Mouse (Mus musculus) brown adipose tissue, adult 24 weeks (tissue): ENCODE data around the gene Slc39a8. TPM values are rescaled to one million over a fixed set of nuclear protein-coding genes. Genes with fewer than 3 reads are reported as not detected.

Experiments
- H3K27ac ChIP-seq: fragments of 200-500 bp; replicated peaks from 2 replicates; pipeline ENCODE4 v1.5.1; 2012; ENCODE audit warnings: low read depth, mild to moderate bottlenecking, low read length
- H3K4me1 ChIP-seq: fragments of 200-500 bp; 2 replicates; pipeline ENCODE4 v1.6.1; 2012; ENCODE audit warnings: low read length, mixed read lengths; ENCODE audit not compliant: control insufficient read depth, insufficient read depth, insufficient read length
- H3K4me3 ChIP-seq: fragments of 200-500 bp; 2 replicates; pipeline ENCODE4 v1.5.1; 2012; ENCODE audit warnings: low read depth, mild to moderate bottlenecking, low read length, moderate library complexity; ENCODE audit not compliant: insufficient read depth
- polyA plus RNA-seq: library from polyadenylated mRNA; stranded (reverse); fragments of >200 nt; gene quantifications from 2 replicates; pipeline ENCODE4 v1.2.4, GENCODE M21; 2012; ENCODE audit not compliant: missing spikeins, insufficient read depth, insufficient read length

The Slc39a8 gene
- polyA plus RNA-seq, 1 experiment, result 2.9 TPM

- Histone ChIP-seq H3K4me3 (no peak overlapping the region), H3K4me1 (no peaks in the 10 kb centered on the region), H3K27ac (no peak overlapping the region)
Observed at GRCm38 (mm10) chr3:135839535-135839934, 14.5 kb downstream of the Slc39a8 start.

DNA sequence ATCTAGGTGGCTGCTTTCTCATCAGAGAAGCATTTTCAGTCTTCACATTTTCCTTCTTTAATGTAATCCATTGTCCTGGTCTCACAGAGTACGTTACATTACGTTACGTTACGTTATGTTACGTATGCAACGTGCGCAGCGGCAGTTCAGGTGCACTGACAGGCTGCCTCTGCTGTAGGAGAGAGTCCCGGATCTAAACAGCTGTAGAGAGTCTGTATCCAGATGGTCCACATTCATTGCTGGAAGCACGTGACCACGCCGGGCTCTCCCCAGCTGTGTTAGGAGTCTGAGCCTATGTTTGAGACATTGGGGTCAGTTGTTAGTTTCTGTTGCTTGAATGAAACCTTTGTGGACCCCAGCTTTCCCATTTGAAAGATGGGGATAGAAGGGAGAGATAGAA lies 15.1 kb downstream of the Slc39a8 start:
- H3K4me3 ChIP-seq, result no peak overlapping the region
- H3K27ac ChIP-seq, result no peak overlapping the region
- H3K4me1 ChIP-seq, result no peaks in the 10 kb centered on the region

DNA sequence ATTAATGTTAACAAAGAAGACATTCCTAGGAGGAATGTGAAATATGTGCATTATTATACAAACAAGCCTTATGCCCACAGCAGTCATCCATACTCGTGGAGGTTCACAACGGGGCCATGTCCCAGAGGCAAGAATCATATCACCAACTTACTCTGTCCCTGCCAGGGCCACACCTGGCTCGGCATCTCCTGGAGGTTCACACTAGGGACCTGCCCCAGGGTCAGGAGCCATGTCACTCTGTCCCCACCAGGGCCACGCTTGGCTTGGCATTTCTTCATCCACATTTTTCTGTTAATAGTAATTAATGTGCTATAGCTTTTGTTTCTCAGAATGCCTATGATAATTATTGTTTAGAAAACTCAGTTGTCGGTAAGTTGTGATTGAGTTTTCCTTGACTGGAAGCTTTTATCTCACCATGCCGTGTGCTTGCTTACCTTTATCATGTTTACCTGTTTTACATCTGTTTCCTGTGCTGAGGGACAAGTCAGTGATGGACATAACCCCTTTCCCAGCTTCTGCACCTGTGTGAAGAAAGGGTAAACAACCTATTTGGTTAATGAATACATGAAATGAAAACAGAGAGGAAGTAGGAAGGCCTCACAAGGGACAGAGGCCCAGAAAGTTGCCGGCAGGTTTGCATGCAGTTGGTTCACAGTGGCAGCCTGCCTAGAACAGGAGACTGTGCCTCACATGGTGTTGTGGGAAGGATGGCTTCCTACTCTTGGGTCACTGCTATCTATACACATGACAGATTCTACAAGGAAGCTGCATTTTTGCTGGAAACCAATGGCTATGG lies 16.8 kb downstream of the Slc39a8 start:
- H3K4me3 ChIP-seq, result no peak overlapping the region
- H3K27ac ChIP-seq, result no peak overlapping the region
- H3K4me1 ChIP-seq, result no peaks in the 10 kb centered on the region

- Histone ChIP-seq H3K4me3 (no peak overlapping the region), H3K27ac (no peak overlapping the region), H3K4me1 (no peaks in the 10 kb centered on the region)
Observed at GRCm38 (mm10) chr3:135843181-135843580, 18.1 kb downstream of the Slc39a8 start.

DNA sequence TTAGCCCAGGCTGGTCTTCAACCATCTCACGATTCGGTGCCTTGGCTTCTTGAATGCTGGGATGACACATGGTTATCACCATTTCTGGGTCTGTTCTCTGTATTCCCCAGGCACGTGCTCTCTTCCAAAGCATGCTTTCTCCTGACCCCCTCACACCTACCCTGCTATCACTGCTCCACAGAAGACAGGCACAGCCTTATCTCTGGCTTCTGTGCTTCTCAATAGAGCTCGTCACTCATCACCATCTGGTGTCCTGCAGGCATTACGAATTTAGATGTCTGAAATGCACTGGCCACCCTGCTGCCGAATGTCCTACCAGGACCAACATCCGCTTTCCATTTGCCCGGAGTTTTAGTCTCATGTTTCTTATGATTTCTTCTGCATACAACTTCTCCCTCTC lies 18.6 kb downstream of the Slc39a8 start:
- Histone ChIP-seq H3K27ac (no peak overlapping the region), H3K4me3 (no peak overlapping the region), H3K4me1 (no peaks in the 10 kb centered on the region)

DNA sequence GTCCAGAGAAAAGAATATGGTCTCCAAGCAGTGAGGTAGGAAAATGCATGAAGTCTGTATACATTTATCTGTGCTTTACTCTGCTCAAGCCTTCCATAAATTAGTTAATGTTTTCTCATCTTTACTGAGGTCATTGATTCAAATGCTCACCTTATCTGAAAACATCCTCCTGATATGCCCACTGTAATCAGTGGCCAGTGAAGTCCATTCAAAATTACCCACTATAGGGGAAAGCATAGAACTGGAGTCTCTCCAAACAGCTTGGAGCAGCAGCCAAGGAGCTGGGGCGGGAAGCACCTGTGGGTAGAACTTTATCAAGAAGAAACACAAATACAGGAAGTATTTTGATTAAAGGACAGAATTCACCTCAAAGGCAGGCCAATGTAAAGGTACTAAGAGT lies 19.8 kb downstream of the Slc39a8 start:
- no peaks in the 10 kb centered on the region for H3K4me1 ChIP-seq
- no peak overlapping the region for H3K4me3 ChIP-seq
- H3K27ac ChIP-seq, result no peak overlapping the region

DNA sequence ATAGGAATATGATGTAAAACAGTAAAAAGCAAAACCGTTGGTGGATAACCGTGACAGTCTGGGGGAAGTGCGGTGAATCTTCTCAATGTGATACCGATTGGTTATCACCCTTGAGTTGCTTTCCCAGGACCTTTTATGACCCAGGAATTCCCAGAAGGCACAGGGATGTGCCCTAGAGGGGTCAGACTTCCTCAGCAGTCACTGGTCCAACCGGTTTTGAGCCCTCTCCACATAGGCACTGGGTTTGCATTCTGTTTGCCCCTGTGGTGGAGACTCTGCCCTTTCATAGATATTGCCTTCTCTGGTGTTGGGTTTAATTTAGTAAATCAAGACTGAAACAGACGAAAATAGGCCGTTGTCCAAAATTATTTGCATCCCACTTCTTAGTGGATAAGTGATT lies 20.8 kb downstream of the Slc39a8 start:
- no peak overlapping the region for H3K4me3 ChIP-seq
- H3K27ac ChIP-seq, result no peak overlapping the region
- H3K4me1 ChIP-seq, result no peaks in the 10 kb centered on the region

- no peaks in the 10 kb centered on the region for H3K4me1 ChIP-seq
- H3K27ac ChIP-seq, result no peak overlapping the region
- no peak overlapping the region for H3K4me3 ChIP-seq
Observed at GRCm38 (mm10) chr3:135851607-135852006, 26.5 kb downstream of the Slc39a8 start.

DNA sequence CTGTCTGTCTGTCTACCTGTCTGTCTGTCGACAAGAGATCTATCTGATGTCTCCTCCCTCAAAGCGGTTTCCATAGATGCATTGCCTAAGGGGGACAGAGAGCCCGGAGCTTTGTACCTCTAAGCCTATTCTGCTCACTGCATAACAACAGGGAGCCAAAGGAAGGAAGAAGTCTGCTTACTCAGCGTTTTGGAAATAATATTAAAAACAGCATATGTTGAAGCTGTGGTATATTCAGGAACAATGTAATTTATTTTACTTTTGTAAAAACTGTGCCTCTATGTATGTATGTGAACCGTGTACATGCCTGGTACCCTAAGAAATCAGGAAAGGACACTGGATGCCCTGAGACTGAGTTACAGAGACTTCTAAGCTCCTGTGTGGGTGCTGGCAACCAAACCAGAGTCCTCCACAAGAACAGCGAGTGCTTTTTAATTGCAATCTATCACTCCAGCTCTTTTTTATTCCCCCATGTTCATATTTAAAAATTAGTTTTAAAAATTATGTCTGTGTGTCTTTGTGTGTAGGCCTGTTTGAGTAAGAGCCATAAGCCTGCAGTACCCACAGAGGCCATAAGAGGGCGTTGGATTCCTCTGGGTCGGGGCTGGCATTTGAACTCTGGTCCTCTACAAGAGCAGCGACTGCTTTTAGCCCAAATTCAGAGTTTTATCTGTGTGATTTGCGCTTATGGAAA lies 28.7 kb downstream of the Slc39a8 start:
- Histone ChIP-seq H3K4me3 (no peak overlapping the region), H3K4me1 (no peaks in the 10 kb centered on the region), H3K27ac (no peak overlapping the region)

GRCm38 (mm10) chr3:135854298-135854984 lies 29.4 kb downstream of the Slc39a8 start:
- H3K4me1 ChIP-seq, result no peaks in the 10 kb centered on the region
- H3K4me3 ChIP-seq, result no peak overlapping the region
- no peak overlapping the region for H3K27ac ChIP-seq

DNA sequence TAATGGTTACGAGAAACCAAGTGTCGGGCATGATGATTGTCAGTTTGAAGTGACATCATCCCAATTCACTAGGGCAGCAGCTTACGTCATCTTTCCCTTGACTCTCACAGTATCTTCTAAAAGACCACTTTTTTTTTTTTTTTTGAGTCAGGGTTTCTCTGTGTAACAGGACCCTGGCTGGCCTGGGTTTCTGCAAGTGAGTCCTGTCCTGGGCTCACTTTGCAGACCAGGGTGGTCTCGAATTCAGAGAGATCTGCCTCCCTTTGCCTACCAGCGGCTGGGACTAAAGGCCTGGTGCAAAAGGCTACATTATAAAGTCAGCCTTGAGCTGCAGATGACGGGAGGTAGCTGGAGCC lies 29.9 kb downstream of the Slc39a8 start:
- no peak overlapping the region for H3K4me3 ChIP-seq
- no peak overlapping the region for H3K27ac ChIP-seq
- H3K4me1 ChIP-seq, result no peaks in the 10 kb centered on the region

GRCm38 (mm10) chr3:135856303-135856702 lies 31.2 kb downstream of the Slc39a8 start:
- Histone ChIP-seq H3K27ac (no peak overlapping the region), H3K4me3 (no peak overlapping the region), H3K4me1 (no peaks in the 10 kb centered on the region; the same call in 1 of the 2 replicates)

DNA sequence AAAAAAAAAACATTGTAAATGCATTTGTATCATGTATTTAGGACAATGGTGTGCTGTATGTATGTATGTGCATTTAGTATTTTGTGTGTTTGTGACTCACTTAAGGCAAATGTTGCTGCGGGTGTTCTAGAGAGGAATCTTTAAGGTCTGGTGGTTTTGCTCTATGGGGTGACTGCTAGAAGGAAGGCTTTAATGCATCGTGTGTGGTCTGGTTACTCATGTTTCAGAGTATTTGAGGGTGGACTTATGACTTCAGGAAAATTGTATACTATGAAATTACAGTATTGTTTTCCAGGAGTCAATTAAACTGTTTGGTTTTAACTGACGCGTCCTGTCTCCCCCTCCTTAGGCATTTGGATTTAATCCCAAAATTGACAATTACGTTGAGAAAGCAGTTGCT lies 32.1 kb downstream of the Slc39a8 start:
- no peak overlapping the region for H3K27ac ChIP-seq
- no peaks in the 10 kb centered on the region; the same call in 1 of the 2 replicates for H3K4me1 ChIP-seq
- H3K4me3 ChIP-seq, result no peak overlapping the region

- Histone ChIP-seq H3K4me3 (no peak overlapping the region), H3K27ac (no peak overlapping the region), H3K4me1 (no peaks in the 10 kb centered on the region; the same call in 1 of the 2 replicates)
Observed at GRCm38 (mm10) chr3:135859431-135859830, 34.4 kb downstream of the Slc39a8 start.

DNA sequence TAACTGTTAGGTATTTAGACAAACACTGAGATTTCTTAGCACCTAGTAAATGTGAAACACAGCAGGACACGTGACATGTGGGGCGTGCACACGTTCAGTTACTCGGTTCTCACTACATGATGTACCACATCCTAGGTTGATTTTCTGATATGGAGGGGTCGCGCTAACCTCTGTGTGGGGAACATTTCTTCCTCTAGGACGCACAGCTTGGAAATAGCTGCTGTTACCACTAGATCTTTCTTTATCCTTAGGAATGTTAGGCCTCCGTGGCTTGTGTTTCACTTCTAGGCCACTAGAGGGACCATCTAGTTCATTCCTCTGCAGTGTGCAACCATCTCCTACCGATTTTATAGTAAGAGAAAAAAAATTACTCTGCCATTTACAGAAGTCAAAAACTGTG lies 37.7 kb downstream of the Slc39a8 start:
- H3K4me1 ChIP-seq, result no peaks in the 10 kb centered on the region; the same call in 1 of the 2 replicates
- H3K27ac ChIP-seq, result no peak overlapping the region
- H3K4me3 ChIP-seq, result no peak overlapping the region
